Mouse (Mus musculus) hindbrain, embryonic 12.5 days (tissue): ENCODE measurements around the gene Cpm. TPM values are rescaled to one million over a fixed set of nuclear protein-coding genes. Genes with fewer than 3 reads are reported as not detected.

Experiments
- ATAC-seq: fragments of 200-750 bp; cut with Nextera tagmentation; 2 replicates; pipeline ENCODE4 v1.8.0; 2017; ENCODE audit warnings: moderate TSS enrichment; ENCODE audit not compliant: low FRiP score
- H3K27ac ChIP-seq: fragments of 300-500 bp; sonication (generic); 2 replicates; pipeline ENCODE4 v1.5.1; 2016; ENCODE audit warnings: mild to moderate bottlenecking
- H3K27me3 ChIP-seq: fragments of 300-500 bp; sonication (generic); 2 replicates; pipeline ENCODE4 v1.6.1; 2016; ENCODE audit warnings: mild to moderate bottlenecking
- H3K36me3 ChIP-seq: fragments of 300-500 bp; sonication (generic); 2 replicates; pipeline ENCODE4 v1.6.1; 2016; ENCODE audit warnings: mild to moderate bottlenecking
- H3K4me1 ChIP-seq: fragments of 300-500 bp; sonication (generic); 2 replicates; pipeline ENCODE4 v1.6.1; 2016
- H3K4me2 ChIP-seq: fragments of 300-500 bp; sonication (generic); replicated peaks from 2 replicates; pipeline ENCODE4 v1.6.1; 2016; ENCODE audit warnings: mild to moderate bottlenecking
- H3K4me3 ChIP-seq: fragments of 300-500 bp; sonication (generic); 2 replicates; pipeline ENCODE4 v1.5.1; 2016; ENCODE audit warnings: mild to moderate bottlenecking
- H3K9ac ChIP-seq: fragments of 300-500 bp; sonication (generic); 2 replicates; pipeline ENCODE4 v1.6.1; 2016; ENCODE audit warnings: mild to moderate bottlenecking, moderate library complexity
- H3K9me3 ChIP-seq: fragments of 300-500 bp; sonication (generic); replicated peaks from 2 replicates; pipeline ENCODE4 v1.6.1; 2016; ENCODE audit warnings: mild to moderate bottlenecking
- WGBS: fragments of 180-500 bp; shearing (Covaris S2); methylation state at CpG from one replicate; pipeline ENCODE4 v1.1.7; 2016; 5-methylcytosine and 5-hydroxymethylcytosine counted together
- polyA plus RNA-seq: library from polyadenylated mRNA; unstranded; fragments of >200 nt; fragmentation: Nextera tagmentation; extraction: Ambion mirVana; gene quantifications from 2 replicates; pipeline ENCODE4 v1.2.1, GENCODE M21; 2016

The Cpm gene
- polyA plus RNA-seq, 1 experiment from 2014 or later = 6.0 TPM

DNA sequence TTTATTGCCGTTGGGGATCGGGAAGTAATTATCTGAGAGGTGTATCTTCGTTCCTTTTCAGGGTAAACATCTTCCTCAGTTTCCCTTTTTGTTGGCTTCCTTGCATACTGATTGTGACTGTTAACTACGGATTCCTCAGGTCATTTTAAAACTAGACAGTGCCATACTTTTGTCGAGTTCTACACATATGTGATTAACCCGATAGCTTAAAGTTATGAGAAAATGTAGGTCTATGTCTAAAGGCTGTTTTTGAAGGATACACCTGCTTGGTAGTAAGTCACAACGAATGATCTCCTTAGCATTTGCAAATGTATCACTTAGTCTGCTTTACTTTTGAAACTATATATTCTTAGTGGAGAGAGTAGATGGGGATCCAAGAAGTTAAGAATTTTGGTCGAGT lies 876 bp downstream of the Cpm start:
- H3K4me1 ChIP-seq = peaks cover 12% of the 10 kb centered on the region
- no peaks in the 10 kb centered on the region for H3K36me3 ChIP-seq
- no peak overlapping the region for H3K9ac ChIP-seq
- H3K4me3 ChIP-seq = peak overlapping the region; percentile 51; the same call in 1 of the 2 replicates
- peaks cover 54% of the 10 kb centered on the region for H3K27me3 ChIP-seq
- WGBS = 27% methylated on average over 8 of the region's 8 CpGs
- ATAC-seq = no peak
- H3K4me2 ChIP-seq = peak overlapping the region; percentile 86; the same call in 1 of the 2 replicates
- no peak overlapping the region for H3K27ac ChIP-seq
- no peaks in the 10 kb centered on the region for H3K9me3 ChIP-seq

DNA sequence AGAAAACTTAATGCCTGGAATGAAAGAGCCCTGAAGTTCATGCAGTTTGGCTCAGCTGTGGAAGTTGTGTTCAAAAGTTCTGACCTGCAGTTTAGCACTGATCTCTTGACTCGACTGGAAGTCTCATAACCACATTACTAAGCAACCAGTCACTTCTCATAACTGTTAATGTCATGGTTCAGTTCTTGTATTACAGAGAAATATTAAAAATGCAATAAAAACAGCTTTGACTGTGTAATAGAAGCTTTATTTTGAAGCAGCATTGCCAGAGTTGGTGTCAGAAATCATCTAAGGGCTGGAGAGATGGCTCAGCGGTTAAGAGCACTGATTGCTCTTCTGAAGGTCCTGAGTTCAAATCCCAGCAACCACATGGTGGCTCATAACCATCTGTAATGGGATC lies 1.5 kb downstream of the Cpm start:
- H3K27me3 ChIP-seq = peaks cover 54% of the 10 kb centered on the region
- H3K4me2 ChIP-seq = no peak overlapping the region
- H3K9me3 ChIP-seq = no peaks in the 10 kb centered on the region
- H3K4me1 ChIP-seq = peaks cover 12% of the 10 kb centered on the region
- H3K27ac ChIP-seq = no peak overlapping the region
- H3K36me3 ChIP-seq = no peaks in the 10 kb centered on the region
- no peak for ATAC-seq
- WGBS = 62% methylated on average over 2 of the region's 2 CpGs
- no peak overlapping the region for H3K4me3 ChIP-seq
- H3K9ac ChIP-seq = no peak overlapping the region

DNA sequence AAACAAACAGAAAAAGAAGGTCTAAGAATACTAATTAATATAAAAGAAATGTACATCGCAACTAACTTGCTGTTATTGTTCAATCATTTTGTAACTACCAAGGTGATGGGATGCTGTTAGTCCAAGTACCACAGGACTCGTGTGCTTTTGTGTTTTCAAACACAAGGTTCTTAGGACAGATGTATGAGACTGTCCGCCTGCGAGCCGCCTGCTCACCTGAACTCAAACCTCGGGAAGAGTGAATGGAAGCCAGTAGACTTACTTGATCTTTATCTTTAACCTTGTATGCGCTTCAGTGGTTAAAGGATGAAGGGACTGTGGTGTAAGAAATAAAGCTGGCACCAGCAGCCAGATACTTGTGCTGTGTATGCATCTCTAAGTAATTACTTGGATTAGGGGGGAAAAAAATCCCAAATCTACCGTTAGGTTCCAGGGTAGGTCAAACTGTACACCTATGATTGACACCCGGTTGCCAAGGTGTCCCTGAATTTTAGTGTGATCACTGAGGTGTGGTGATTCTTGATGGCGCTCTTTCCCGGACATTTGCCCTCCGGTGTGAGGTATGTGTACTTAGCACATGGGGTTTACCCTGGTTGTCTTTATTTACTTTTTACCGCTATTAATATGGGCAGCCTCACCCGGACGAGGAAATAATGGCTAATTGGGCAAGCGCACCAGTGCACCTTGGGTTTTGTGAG lies 2.4 kb downstream of the Cpm start:
- WGBS = 88% methylated on average over 16 of the region's 16 CpGs
- no peak overlapping the region for H3K4me2 ChIP-seq
- no peaks in the 10 kb centered on the region for H3K9me3 ChIP-seq
- peaks cover 54% of the 10 kb centered on the region for H3K27me3 ChIP-seq
- H3K4me1 ChIP-seq = peaks cover 12% of the 10 kb centered on the region
- no peak for ATAC-seq
- H3K36me3 ChIP-seq = no peaks in the 10 kb centered on the region
- H3K27ac ChIP-seq = no peak overlapping the region
- H3K4me3 ChIP-seq = no peak overlapping the region
- H3K9ac ChIP-seq = no peak overlapping the region

GRCm38 (mm10) chr10:117632394-117632793 lies 3.1 kb downstream of the Cpm start:
- ATAC-seq = no peak
- Histone ChIP-seq H3K4me2 (no peak overlapping the region), H3K36me3 (no peaks in the 10 kb centered on the region), H3K9ac (no peak overlapping the region), H3K27me3 (peaks cover 47% of the 10 kb centered on the region), H3K9me3 (no peaks in the 10 kb centered on the region), H3K4me3 (no peak overlapping the region), H3K4me1 (peaks cover 12% of the 10 kb centered on the region), H3K27ac (no peak overlapping the region)
- WGBS = 87% methylated on average over 4 of the region's 4 CpGs

DNA sequence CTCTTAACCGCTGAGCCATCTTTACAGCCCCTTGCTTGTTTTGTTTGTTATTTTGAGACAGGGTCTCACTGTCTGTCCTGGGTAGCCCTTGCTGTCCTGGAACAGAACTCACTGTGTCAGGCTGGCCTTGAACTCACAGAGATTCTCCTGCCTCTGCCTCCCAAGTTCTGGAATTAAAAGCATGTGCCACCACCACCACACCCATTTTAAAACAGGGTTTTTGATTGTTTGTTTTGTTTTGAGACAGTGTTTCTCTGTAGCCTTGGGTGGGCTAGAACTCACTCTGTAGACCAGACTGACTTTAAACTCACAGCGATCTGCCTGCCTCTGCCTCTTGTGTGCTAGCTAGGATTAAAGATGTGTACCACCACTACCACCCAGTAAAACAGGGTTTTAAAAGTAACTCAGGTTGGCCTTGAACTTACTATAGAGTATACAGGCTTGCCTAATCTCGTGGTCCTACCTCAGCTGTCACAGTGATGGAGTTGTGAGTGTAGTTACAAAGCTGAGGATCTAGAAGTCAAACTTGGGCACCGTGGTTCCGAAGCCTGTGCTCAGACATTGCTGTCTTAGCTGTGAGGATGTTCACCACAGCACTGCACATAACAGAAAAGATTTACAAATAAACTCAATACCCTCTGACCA lies 4.4 kb downstream of the Cpm start:
- Histone ChIP-seq H3K4me2 (no peak overlapping the region), H3K9ac (no peak overlapping the region), H3K4me1 (peaks cover 11% of the 10 kb centered on the region), H3K27ac (no peak overlapping the region), H3K9me3 (no peaks in the 10 kb centered on the region), H3K36me3 (no peaks in the 10 kb centered on the region), H3K4me3 (no peak overlapping the region), H3K27me3 (peaks cover 34% of the 10 kb centered on the region)
- 88% methylated on average over 5 of the region's 5 CpGs for WGBS
- no peak for ATAC-seq

DNA sequence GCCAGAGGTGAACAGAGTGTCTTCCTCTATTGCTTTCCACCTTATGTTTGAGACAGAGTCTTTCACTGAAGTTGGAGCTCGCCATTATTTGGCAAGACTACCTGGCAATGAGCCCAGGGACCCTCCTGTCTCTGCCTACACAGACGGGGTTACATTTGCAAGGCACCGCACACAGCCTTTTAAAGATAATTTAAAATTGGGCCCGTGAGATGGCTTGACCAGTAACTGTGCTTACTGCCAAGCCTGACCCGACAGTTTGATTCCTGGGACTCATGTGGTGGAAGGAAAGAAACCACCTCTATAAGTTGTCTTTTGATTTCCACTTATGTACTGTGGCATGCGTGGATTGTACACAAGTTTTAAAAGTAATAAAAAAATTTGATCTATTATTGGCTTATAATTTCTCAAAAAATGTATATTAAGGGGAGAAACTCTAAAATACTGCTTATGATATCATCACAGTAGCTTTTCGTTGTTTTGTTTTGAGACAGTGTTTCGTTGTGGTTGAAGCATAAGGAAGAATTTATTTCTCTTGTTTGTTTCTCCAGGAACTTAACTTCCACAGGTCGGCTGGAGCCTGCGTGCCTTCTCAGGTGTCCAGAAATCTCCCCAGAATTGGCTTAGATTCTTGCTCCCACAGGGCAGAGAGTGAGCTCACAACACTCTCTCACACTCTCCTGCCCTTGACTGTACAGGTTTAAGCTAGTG lies 5.2 kb downstream of the Cpm start:
- 85% methylated on average over 10 of the region's 10 CpGs for WGBS
- Histone ChIP-seq H3K4me3 (no peak overlapping the region), H3K9ac (no peak overlapping the region), H3K9me3 (no peaks in the 10 kb centered on the region), H3K36me3 (no peaks in the 10 kb centered on the region), H3K4me2 (no peak overlapping the region), H3K27ac (no peak overlapping the region), H3K27me3 (peaks cover 26% of the 10 kb centered on the region), H3K4me1 (peaks cover 4% of the 10 kb centered on the region; the same call in 1 of the 2 replicates)
- no peak for ATAC-seq

GRCm38 (mm10) chr10:117635078-117635771 lies 5.9 kb downstream of the Cpm start:
- no peak overlapping the region for H3K9ac ChIP-seq
- H3K4me3 ChIP-seq = no peak overlapping the region
- H3K27me3 ChIP-seq = peaks cover 19% of the 10 kb centered on the region
- 95% methylated on average over 8 of the region's 8 CpGs for WGBS
- H3K9me3 ChIP-seq = no peaks in the 10 kb centered on the region
- no peak overlapping the region for H3K27ac ChIP-seq
- H3K4me1 ChIP-seq = no peaks in the 10 kb centered on the region
- no peak overlapping the region for H3K4me2 ChIP-seq
- ATAC-seq = no peak
- H3K36me3 ChIP-seq = no peaks in the 10 kb centered on the region

DNA sequence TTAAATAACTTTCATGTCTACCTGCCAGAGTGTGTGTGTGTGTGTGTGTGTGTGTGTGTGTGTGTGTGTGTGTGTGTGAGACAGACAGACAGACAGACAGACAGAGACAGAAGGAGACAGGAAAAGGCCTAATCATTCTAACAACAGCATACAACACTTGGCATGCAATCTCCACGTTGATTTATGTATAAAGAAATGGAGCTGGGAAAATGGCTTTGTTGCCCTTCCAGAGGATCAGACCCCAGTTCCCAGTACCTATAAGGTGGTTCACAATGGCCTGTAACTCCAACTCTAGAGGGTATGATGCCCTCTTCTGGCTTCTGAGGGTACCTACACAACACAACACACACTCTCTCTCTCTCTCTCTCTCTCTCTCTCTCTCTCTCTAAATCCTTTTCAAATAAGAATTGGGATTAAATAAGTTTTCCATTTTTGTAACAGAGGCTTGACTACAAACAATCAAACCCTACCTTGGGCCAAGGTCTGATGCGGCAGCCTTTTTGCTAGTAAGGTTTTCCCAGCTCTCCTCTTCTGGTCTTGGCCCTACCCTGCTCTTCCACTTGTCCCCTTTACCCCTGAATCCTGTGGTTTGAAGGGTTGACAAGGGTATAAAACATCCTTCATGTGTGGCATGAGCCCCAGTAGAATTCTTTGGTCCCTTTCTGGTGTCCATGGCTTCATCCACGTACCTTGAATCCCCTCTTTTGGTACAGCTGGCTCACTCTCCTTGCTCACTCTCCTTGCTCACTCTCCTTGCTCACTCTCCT lies 6.7 kb downstream of the Cpm start:
- Histone ChIP-seq H3K36me3 (no peaks in the 10 kb centered on the region), H3K9ac (no peak overlapping the region), H3K27ac (no peak overlapping the region), H3K4me2 (no peak overlapping the region), H3K4me1 (no peaks in the 10 kb centered on the region), H3K27me3 (peaks cover 11% of the 10 kb centered on the region), H3K4me3 (no peak overlapping the region), H3K9me3 (no peaks in the 10 kb centered on the region)
- 95% methylated on average over 3 of the region's 3 CpGs for WGBS
- ATAC-seq = no peak

- WGBS = 72% methylated on average over 9 of the region's 9 CpGs
- Histone ChIP-seq H3K4me1 (no peaks in the 10 kb centered on the region; the same call in 1 of the 2 replicates), H3K9me3 (no peaks in the 10 kb centered on the region), H3K27ac (no peak overlapping the region), H3K36me3 (no peaks in the 10 kb centered on the region), H3K27me3 (no peaks in the 10 kb centered on the region), H3K4me2 (no peak overlapping the region), H3K4me3 (no peak overlapping the region), H3K9ac (no peak overlapping the region)
- ATAC-seq = no peak
Observed at GRCm38 (mm10) chr10:117637062-117637744, 7.9 kb downstream of the Cpm start.

DNA sequence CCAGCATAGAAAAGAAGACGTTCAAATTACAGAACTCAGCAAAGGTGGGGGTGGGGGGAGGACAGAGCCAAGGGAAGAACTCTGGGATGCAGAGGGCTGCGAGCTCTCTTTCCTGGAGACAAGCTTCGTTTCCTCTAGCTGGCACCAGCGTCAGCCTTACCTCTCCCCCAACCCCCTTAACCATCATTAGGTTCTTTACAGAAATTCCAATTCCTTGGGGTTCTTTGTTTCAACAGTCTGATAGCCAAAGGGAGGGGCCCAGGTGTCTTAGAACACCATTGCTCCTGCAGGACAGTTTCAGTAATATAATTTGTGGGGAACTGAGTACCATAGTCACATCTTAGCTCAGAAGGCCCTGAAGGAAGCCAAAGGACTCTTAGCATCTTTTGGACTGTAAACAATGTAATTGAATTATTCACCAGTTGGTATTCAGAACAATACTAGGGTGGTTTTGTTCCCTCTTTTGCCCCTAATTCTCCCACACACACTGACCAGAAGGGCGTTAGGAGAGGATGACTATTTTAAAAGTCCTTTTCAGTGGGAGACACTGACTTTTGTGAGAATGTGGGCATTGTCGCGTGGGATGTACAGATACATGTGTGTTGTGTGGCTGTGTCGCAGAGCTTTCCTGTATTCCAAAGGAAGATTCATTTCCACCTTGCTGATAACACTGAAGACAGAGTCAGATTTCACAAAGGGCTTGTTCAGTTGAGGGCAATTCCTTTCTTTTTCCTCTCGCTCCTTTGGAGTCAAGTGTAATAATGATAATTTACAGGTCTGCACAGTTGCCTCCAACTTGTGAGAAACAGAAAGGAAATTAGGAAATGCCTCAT lies 8.7 kb downstream of the Cpm start:
- Histone ChIP-seq H3K36me3 (no peaks in the 10 kb centered on the region), H3K4me3 (no peak overlapping the region), H3K4me1 (no peaks in the 10 kb centered on the region; the same call in 1 of the 2 replicates), H3K27me3 (no peaks in the 10 kb centered on the region), H3K9ac (no peak overlapping the region), H3K4me2 (no peak overlapping the region), H3K27ac (no peak overlapping the region), H3K9me3 (no peaks in the 10 kb centered on the region)
- ATAC-seq = no peak
- 73% methylated on average over 9 of the region's 9 CpGs for WGBS
